Mouse (Mus musculus) G1E (cell line): ENCODE measurements around the gene Mcrip1.

Experiments
- CTCF ChIP-seq: IDR thresholded peaks from 2 replicates; pipeline ENCODE4 v1.5.1; 2012; ENCODE audit warnings: low read depth, low read length, inconsistent platforms, mixed read lengths
- GATA1 ChIP-seq: IDR thresholded peaks from 2 replicates; pipeline ENCODE4 v1.6.1; 2012; ENCODE audit warnings: borderline replicate concordance, low read length, inconsistent platforms, mixed read lengths
- GATA2 ChIP-seq: IDR thresholded peaks from 2 replicates; pipeline ENCODE4 v1.6.1; 2012; ENCODE audit warnings: low read depth, low read length, inconsistent platforms, borderline replicate concordance
- POLR2AphosphoS5 ChIP-seq: IDR thresholded peaks from 2 replicates; pipeline ENCODE4 v1.6.1; 2012; ENCODE audit warnings: low read depth, low read length, inconsistent platforms; ENCODE audit not compliant: insufficient replicate concordance
- TAL1 ChIP-seq: conservative IDR thresholded peaks from 2 replicates; pipeline ENCODE4 v1.6.1; 2012; ENCODE audit warnings: low read depth, low read length, inconsistent platforms, mixed read lengths

- TF ChIP-seq CTCF (no peak), TAL1 (no peak), GATA1 (no peak), POLR2AphosphoS5 (no peak), GATA2 (no peak)
Measured at GRCm38 (mm10) chr11:120535804-120536203, 13.7 kb downstream of the Mcrip1 start.
